Comparison of ENCODE assay signal across 32 mouse cellular contexts in genomic region chr15:73950931-73951330, GRCm38 (mm10).
"Had no signal": no experiment of that assay in that cellular context is flagged by ENCODE, and none has a peak within 500 bp of the region (broad histone marks: within the 10 kb centered on the region; RNA-seq: fewer than 3 reads in every experiment).

No protein-coding gene starts in this region.

- DNase-seq: left cerebral cortex, postnatal 4 days; liver; liver, embryonic 13.5 days; liver, postnatal 0 days; lung, adult 18-20 months; lung, adult 2 months; lung, embryonic 14.5 days; lung, postnatal 10 days; lung, postnatal 14 days; lung, postnatal 36 days; lung, postnatal 4 days; midbrain, embryonic 14.5 days had no signal

- H3K4me3 ChIP-seq: limb, embryonic 10.5 days; limb, embryonic 12.5 days; limb, embryonic 13.5 days; limb, embryonic 15.5 days; liver, embryonic 12.5 days; liver, embryonic 13.5 days; liver, embryonic 15.5 days; lung, embryonic 15.5 days; megakaryocyte, embryonic 14.5 days; midbrain, embryonic 10.5 days; midbrain, embryonic 12.5 days; midbrain, embryonic 13.5 days; midbrain, embryonic 15.5 days; myocyte; neural tube, embryonic 12.5 days had no signal

- H3K9ac ChIP-seq: limb, embryonic 12.5 days; limb, embryonic 13.5 days; limb, embryonic 15.5 days; liver, embryonic 12.5 days; liver, embryonic 13.5 days; liver, embryonic 14.5 days; liver, embryonic 15.5 days; liver, postnatal 0 days; lung, embryonic 14.5 days; lung, embryonic 15.5 days; midbrain, embryonic 12.5 days; midbrain, embryonic 13.5 days; midbrain, embryonic 15.5 days; neural tube, embryonic 12.5 days had no signal

- H3K27me3 ChIP-seq: limb, embryonic 12.5 days; limb, embryonic 13.5 days; liver, embryonic 12.5 days; liver, embryonic 13.5 days; liver, embryonic 15.5 days; lung, embryonic 15.5 days; midbrain, embryonic 12.5 days; midbrain, embryonic 13.5 days; midbrain, embryonic 15.5 days; neural tube, embryonic 12.5 days had no signal

- H3K36me3 ChIP-seq: limb, embryonic 10.5 days; limb, embryonic 12.5 days; limb, embryonic 13.5 days; limb, embryonic 15.5 days; liver, embryonic 12.5 days; liver, embryonic 13.5 days; liver, embryonic 15.5 days; lung, embryonic 15.5 days; midbrain, embryonic 10.5 days; midbrain, embryonic 12.5 days; midbrain, embryonic 13.5 days; midbrain, embryonic 15.5 days; neural tube, embryonic 12.5 days had no signal

- H3K4me1 ChIP-seq: limb, embryonic 10.5 days; limb, embryonic 12.5 days; limb, embryonic 13.5 days; limb, embryonic 15.5 days; liver, embryonic 12.5 days; liver, embryonic 13.5 days; liver, embryonic 15.5 days; lung, embryonic 15.5 days; megakaryocyte, embryonic 14.5 days; midbrain, embryonic 10.5 days; midbrain, embryonic 12.5 days; midbrain, embryonic 13.5 days; midbrain, embryonic 15.5 days; neural tube, embryonic 12.5 days had no signal

- H3K4me2 ChIP-seq: limb, embryonic 12.5 days; limb, embryonic 13.5 days; limb, embryonic 15.5 days; liver, embryonic 11.5 days; liver, embryonic 12.5 days; liver, embryonic 13.5 days; liver, embryonic 15.5 days; lung, embryonic 14.5 days; lung, embryonic 15.5 days; midbrain, embryonic 11.5 days; midbrain, embryonic 12.5 days; midbrain, embryonic 13.5 days; midbrain, embryonic 15.5 days; neural tube, embryonic 12.5 days had no signal

- H3K27ac ChIP-seq: limb, embryonic 10.5 days; limb, embryonic 12.5 days; limb, embryonic 13.5 days; limb, embryonic 15.5 days; liver, embryonic 12.5 days; liver, embryonic 13.5 days; liver, embryonic 14.5 days; liver, embryonic 15.5 days; lung, embryonic 15.5 days; macrophage; midbrain, embryonic 10.5 days; midbrain, embryonic 12.5 days; midbrain, embryonic 13.5 days; midbrain, embryonic 15.5 days; neural tube, embryonic 12.5 days had no signal

- ATAC-seq: liver, embryonic 12.5 days; liver, postnatal 0 days; lung, postnatal 0 days; midbrain, embryonic 13.5 days; midbrain, embryonic 15.5 days; midbrain, embryonic 16.5 days had no signal

- H3K9me3 ChIP-seq: limb, embryonic 10.5 days; limb, embryonic 12.5 days; limb, embryonic 13.5 days; limb, embryonic 15.5 days; liver, embryonic 12.5 days; liver, embryonic 13.5 days; liver, embryonic 15.5 days; lung, embryonic 15.5 days; megakaryocyte, embryonic 14.5 days; midbrain, embryonic 10.5 days; midbrain, embryonic 12.5 days; midbrain, embryonic 13.5 days; midbrain, embryonic 15.5 days; neural tube, embryonic 12.5 days had no signal
